Mouse (Mus musculus) megakaryocyte, adult 5-6 weeks (primary cell): ENCODE results near the gene Sdk1. TPM values are rescaled to one million over a fixed set of nuclear protein-coding genes. Genes with fewer than 3 reads are reported as not detected.

Experiments used
- ATAC-seq: 2 replicates; pipeline ENCODE4 v1.8.0; 2016; ENCODE audit warnings: mild to moderate bottlenecking, inconsistent platforms; ENCODE audit not compliant: poor library complexity, severe bottlenecking
- total RNA-seq, 2 experiments: library from RNA; stranded (forward) in 1 of 2; stranded (reverse) in 1 of 2; fragments of 153-499, 151-499 nt in 1 of 2; fragments of 221-1000, 200-1000 nt in 1 of 2; gene quantifications; 2 replicates each; pipeline versions ENCODE4 v1.2.3 to v1.2.4; 2015 to 2017

Gene Sdk1
- total RNA-seq, 2 experiments from 2014 or later, result 0.16 TPM; not detected in 1

- no peak for ATAC-seq
Measured at GRCm38 (mm10) chr5:142080661-142081060, 839.4 kb downstream of the Sdk1 start.

DNA sequence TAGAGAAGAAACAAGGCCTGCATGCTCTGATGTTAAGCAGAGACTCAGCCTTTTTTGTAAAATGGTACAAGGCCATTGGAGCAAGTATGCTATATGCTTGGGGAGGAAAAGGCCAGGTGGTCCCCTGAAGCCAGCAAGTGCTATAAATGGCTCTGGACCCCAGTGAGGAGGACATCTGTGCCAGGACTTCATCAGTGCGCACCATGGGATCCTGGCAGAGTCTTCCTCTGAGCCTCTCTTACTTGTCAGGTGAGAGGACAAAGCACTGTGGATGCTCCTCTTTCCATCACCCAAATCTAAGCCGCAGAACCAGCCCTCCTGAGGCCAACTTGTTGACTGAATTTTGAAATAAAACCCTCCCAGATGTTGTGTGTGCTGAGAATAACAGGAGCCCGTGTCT lies 839.8 kb downstream of the Sdk1 start:
- ATAC-seq, result no peak

GRCm38 (mm10) chr5:142096377-142096841 lies 855.1 kb downstream of the Sdk1 start:
- no peak for ATAC-seq

DNA sequence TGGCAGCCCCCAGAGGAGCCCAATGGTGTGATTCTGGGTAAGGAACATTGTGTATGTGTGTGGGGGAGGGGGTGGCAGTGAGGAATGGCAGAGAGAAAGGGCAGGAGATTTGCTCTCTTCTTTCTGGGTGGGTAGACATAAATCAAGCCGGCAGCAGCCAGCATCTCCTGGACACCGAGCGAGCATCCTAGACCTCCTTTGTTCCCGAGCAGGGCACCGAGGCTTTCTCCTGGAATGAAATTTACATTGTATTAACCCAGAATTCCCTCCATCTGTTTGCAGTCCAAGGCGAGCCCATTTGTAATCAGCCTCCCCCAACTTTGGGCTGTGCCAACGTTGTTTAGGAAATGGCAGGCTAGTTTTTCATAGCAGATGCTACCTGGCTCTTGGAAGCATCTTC lies 858.9 kb downstream of the Sdk1 start:
- ATAC-seq, result no peak

DNA sequence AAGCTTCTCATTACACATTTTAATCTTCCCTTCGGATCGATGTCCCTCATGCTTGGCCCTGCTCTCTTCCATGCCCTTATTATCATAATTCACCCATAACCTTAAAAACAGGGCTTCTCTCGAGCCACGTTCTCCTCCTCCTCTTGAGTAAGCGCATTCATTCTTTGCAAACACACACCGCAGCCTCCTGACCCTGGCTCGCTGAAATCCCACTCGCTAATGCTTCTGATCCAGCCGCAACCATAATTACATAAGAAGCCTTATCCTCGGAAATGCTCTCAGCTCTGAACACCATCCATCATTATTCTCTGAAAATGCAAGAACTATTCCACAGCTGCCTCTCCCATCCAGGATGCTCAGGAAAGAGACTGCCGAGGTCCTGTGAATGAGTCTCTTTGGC lies 866.1 kb downstream of the Sdk1 start:
- ATAC-seq, result no peak

DNA sequence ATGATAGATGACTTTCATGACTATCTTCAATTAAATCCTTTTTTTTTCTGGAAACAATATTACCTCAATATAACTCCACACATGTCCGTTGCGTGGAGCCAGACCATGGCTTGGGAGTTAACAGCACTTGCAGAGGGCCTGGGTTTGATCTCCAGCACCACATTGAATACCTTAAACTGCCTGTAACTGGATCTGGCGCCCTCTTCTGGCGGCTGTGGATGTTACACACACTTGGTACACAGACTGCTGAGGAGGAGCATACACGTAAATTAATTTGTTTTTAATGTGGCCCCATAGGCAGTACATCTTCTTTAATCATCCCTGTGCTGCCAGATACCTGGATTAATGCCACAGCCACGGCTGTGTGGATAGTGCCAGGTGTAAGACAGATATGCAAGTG lies 870.7 kb downstream of the Sdk1 start:
- ATAC-seq, result no peak

GRCm38 (mm10) chr5:142113210-142114175 lies 872.2 kb downstream of the Sdk1 start:
- ATAC-seq, result no peak

- no peak for ATAC-seq
Measured at GRCm38 (mm10) chr5:142127779-142128178, 886.5 kb downstream of the Sdk1 start.

DNA sequence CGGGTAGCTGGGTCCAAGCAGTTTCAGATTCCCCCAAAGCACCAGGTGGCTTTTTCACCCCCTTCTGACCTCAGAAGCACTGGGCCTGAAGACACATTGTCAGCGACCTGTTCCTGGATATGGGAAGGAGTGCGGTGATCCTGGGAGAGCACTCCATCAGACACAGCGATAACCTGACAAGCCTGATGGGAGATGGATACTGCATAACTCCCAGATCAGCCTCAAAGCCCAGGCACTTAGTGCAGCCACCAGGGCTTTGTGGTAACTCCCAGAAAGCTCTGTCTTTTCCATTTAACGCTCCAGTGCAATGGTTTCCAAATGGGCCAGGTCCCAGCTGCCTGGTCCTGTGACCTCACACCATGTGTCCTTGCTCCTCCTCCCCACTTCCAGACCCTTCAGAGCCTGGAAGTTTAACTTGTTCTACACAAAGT lies 886.9 kb downstream of the Sdk1 start:
- no peak for ATAC-seq

- no peak for ATAC-seq
Measured at GRCm38 (mm10) chr5:142130004-142130403, 888.7 kb downstream of the Sdk1 start.

DNA sequence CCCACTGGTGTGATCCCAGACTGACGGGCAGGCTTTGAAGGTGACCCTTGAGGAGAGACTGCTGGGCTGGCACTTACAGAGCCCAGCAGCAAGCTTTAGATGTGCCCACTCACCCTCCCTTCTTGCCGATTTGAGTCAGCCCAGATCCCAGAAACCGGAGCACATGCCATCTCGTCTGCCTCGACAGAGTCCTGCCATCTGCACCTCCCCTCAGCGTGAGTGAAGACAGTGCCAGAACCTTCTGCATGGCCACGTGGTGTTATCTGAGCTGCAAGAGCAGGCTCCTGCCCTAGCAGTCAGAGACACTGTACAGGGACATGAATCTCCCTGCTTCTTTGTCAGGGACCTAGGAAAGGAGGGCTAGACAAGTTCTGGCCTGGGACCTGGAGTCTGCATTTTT lies 898.7 kb downstream of the Sdk1 start:
- ATAC-seq, result no peak

DNA sequence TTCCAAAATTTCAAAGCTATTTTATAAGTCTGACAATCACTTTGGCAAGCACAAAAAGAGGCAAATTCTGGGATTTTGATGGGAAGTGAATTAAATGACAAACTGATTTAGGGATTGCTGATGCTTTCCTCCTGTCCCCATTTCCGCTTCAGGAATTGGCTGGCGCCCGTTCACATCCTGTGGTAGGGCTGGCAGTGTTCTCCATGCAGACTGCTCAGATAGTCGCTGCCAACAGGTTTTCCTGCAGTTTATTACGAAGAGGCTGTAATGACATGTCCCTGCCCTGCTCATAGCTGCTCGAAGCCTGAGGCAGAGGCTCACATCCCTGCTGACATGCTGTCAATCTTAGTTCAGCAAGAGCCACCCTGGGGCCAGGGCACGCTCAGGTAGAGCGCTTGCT lies 908.3 kb downstream of the Sdk1 start:
- no peak for ATAC-seq

DNA sequence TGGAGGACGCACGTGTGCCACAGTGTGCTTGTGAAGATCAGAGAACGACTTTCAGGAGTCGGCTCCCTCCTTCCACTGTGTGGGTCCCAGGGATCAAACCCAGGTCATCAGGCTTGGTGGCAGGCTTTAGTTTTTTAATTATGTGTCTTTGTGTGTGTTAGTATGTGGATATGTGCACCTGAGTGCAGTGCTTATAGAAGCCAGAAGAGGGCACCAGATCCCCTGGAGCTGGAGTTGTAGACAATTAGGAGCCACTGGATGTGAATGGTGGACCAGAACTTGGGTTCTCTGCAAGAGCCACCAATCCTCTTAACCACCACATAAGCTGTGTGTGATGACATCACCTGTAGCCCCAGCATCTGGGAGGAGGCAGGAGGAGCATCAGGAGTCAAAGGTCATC lies 909.5 kb downstream of the Sdk1 start:
- ATAC-seq, result no peak

GRCm38 (mm10) chr5:142156868-142157852 lies 915.9 kb downstream of the Sdk1 start:
- no peak for ATAC-seq

DNA sequence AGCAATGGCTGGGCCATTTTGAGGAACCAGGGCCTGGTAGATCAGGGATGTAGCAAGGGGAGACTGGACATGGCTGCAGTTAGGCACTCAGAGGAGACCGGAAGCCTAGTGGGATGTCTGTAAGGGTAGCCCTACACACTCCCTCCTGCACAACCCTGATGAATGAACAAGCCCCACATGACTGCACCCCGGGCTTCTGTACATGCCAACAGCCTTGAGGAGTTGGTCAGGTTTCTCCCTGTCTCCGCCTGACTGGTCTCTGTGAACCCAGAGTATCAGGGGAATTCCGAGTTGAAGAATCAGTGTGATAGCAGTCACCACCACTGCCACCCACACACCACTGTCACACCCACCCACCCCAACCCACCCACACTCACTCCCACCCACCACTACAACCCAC lies 922.2 kb downstream of the Sdk1 start:
- no peak for ATAC-seq

- ATAC-seq, result no peak
Measured at GRCm38 (mm10) chr5:142173636-142174035, 932.3 kb downstream of the Sdk1 start.

GRCm38 (mm10) chr5:142178164-142178563 lies 936.9 kb downstream of the Sdk1 start:
- no peak for ATAC-seq

DNA sequence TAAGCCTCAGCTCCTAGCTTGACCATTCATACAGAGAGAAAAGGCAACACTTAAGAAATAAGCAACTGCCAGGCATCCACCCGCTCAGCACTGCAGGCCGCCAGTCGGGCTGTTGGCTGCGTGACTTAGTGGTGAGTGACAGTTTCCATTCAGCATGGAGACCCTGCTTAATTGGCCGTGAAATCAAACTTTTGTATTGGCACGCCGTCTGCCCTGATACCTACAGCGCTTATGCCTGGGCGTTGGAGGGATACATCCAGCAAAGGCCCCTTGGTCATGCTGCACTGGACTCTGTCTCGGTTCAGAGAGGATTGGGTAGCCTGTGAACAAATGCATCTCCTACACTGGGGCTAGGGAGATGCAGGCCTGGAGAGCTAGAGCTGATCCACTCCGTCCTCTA lies 938.0 kb downstream of the Sdk1 start:
- ATAC-seq, result no peak

DNA sequence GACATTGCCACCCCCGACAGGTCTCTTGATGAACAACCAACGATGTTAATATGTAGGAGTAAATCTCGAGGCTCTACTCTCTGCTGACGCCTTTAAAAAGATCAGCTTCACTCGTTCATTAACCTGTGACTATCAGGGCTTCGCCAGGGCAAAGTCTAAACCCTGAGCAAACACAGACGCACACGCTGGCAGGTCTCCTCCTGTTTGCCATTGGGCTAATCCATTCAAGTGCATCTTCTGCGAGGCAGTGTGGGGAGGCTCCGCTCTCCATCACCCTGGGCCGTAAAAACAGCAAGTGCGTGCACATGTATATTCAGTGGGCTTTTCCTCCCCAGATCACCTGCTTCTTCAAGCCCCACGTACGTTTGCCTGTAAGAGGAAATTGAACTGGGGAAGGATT lies 940.6 kb downstream of the Sdk1 start:
- no peak for ATAC-seq

DNA sequence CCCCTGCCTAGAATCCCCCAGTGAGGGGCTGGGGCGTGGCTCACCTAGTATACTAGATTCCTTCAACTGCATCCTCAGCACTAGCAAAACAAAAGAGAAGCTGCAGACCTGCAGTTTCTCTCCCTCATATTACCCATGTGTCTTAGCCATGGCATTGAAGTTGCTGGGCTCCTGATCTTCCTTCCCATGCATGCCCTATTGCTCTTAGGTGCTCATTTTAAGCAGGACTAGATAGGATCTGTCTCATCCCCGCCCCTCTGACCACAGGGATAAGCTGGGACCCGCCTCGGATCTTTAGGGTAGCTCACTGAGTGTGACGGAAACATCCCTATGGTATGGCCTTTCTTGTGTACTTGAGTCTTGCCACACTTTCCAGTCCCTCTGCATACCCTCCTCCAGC lies 947.5 kb downstream of the Sdk1 start:
- ATAC-seq, result no peak

DNA sequence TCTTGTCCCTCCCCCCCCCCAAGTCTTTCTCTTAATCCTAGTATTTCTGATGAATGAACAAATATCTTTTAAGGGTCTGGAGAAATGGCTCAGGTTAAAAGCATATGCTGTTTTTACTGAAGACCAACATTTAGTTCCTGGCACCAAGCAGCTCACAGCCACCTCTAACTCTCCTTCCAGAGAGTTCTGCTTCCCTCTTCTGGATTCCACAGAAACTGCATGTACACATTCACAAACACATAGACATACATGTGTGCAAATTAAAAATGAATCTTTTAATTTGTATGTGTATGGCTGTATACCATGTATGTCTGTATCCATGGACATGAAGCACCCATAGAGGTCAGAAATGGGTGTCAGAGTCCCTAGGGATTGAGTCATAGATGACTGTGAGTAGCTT lies 968.6 kb downstream of the Sdk1 start:
- no peak for ATAC-seq
